Mouse (Mus musculus) liver, adult 2 months (tissue): ENCODE results near the gene Bcl2.

Source experiments
- CTCF ChIP-seq: fragments of 200-500 bp; IDR thresholded peaks from 2 replicates; pipeline ENCODE4 v1.5.1; 2011; ENCODE audit warnings: low read depth, low read length, control low read depth
- POLR2A ChIP-seq: fragments of 200-500 bp; IDR thresholded peaks from 2 replicates; pipeline ENCODE4 v1.6.1; 2011; ENCODE audit warnings: low read length, control low read depth; ENCODE audit not compliant: insufficient read depth; ENCODE audit errors: extremely low read depth

- TF ChIP-seq CTCF: no peak
- TF ChIP-seq POLR2A: no peak
Observed at GRCm38 (mm10) chr1:106627241-106627640, 86.8 kb downstream of the Bcl2 start.
